Mouse (Mus musculus): ENCODE data around the gene Cdh5.
"Not testable (repeated sequence)": the region's sequence is repeated elsewhere in the genome, so short reads cannot be mapped to it uniquely, and the experiment has no call there.

Gene Cdh5

DNA sequence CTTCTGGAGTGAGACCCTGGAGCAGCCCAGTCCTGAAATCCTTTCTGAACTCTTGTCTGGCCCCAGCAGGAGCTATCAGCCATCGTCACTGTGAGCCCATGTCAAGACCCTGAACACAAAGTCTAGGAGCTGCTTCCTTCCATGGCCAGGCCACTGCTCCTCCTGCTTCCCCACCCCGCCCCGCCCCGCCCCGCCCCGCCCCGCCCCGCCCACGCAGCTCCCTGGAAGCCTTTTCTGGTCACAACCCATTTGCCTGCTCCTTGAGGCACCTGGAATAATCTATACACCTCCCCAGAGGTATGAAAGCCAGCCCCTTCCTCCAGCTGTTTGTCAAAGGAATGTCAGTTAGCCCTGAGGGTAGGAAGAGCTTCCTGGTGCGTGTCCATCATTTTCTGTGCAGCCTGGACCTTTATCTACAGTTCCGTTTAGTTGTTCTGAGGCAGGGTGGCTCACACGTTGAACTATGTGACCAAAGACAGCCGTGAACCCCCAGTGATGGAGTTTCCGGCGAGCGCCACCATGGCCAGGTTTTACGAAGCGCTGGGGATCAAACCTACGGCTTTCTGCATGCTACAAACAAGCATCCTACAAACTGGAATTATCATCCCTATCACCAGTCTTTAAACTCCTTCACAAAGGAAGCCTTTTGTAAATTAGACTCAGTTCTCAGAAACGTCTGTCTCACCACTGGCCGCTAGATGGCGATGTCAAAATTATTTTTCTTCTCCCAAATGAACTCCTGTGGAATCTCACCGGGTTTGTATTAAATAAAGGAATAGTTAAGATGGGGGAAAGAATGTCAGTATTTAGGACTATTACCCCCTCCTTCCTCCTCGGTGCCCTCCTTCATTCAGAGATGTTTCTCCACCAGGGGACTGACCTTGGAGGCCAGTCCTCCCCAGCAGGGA lies 10.2 kb upstream of the Cdh5 start:
- in situ Hi-C loops (cut with MboI, MseI) = not testable (repeated sequence)

DNA sequence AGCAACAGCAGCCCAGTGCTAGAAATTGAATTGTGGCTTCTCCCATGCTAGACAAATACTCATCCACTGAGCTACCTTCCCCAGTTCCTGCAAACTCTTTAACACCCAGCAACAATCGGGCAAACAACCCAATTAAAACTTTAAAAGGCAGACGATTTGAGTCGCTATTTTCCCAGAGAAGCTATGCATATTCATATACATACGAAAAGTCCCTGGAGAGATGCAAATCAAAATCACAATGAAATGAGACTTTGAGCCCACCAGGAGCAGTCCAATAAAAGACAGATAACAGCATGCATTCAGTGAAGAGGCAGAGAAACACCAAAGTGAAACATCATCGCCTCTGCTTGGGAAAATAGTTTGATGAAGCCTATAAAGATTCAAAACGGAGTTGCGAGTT lies 8.1 kb upstream of the Cdh5 start:
- in situ Hi-C loops (cut with MboI, MseI) = no loop called here

DNA sequence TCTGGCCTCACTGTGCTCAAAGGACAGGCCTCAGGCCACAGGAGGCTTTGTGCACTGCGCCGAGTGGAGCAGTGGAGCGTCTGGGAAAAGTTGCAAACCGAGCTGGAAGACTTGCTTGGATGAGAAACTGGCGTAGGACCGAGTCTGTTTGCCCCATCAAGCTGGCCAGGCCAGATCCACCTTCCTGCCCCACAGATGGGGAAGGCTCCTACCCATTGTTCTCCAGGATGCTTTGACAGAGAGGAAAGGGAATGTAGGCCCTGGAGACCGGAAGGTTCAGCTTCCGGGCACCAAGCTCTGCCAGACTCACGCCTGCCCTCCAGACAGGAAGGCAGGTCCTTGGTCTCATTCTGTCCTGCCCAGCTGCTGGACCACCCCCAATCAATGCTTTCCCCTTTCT lies 5.8 kb upstream of the Cdh5 start:
- in situ Hi-C loops (cut with MboI, MseI) = no loop called here

DNA sequence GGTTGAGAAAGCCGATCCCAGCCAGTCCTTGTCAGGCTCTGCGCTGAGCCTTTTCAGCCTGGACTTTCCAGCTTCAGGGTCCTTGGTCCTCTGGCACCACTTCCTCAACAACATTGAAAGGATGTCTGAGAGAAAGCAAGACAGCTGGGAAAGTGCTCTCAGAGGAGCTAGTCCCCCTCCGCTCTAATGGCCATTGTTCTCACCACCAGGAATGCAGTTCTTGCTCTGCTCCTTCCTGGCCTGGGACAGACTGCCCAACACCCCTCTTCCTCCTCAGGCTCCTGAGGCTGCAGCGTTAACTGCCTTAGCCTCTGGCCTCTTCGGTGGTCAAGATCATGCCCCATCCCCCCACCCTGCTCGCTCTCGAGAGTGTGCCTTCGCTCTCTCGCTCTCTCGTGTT lies 4.8 kb upstream of the Cdh5 start:
- in situ Hi-C loops (cut with MboI, MseI) = no loop called here

DNA sequence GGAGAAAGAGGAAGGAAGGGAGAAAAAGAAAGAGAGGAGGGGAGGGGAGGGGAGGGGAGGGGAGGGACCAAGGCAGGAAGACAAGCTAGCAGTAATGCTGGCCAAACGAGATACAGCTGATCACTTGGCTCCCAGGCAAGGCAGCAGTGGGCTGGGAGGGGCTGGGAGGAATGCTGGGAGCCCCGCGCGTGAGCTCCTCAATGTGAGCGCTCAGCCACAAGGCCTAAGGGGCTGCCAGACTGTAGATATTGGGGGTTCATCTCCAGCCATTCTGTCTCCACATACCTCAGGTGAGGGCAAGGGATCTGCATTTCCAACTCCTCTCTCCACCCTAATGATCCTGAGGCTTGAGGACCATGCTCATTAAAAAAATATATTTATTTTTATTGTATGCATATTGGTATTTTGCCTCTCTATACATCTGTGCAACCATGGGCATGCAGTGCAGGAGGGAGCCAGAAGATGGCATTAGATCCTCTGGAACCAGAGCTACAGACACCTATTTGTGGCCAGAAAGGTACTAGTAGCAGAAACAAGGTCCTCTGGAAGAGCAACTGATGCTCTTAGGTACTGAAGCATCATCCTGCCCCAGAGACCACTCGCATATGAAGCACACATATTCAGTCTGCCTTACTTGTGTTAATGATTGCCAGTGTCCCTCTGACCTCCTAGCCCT lies 2.6 kb upstream of the Cdh5 start:
- in situ Hi-C loops (cut with MboI, MseI) = no loop called here

DNA sequence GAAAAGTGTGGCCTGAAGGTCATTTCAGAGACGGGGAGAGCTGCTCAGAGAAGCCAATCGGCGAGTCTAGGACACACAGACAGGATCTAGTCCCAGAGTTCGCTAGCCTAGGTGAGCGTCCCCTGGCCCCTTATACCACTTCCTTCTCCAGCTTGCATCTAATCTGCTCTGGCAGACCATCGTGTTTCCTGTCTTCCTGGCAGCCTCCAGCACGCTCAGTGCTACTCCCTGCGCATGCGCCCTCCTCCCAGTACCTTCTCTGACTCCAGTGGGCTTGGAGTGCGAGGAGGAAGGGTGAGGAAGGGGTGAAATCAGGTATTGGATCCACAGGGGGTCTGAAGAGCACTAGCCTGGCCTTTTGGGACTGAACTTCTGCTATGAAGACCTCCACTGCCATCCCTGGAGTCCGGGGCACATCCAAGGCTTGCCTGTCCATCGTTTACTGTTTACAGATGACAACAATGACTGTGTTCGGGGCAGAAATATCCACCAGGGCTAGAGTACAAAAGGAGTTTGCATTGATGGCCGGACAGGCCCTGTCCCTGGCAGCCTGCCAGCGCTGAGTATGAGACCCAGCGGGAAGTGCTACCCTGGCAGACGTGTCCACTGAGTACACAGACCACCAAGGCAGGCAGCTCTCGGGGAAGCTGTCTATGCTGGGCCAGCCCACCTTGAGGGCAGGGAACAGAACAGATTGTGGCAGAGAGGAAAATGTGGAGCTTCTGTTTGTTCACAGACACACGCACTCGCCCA lies 1.9 kb upstream of the Cdh5 start:
- in situ Hi-C loops (cut with MboI, MseI) = no loop called here

DNA sequence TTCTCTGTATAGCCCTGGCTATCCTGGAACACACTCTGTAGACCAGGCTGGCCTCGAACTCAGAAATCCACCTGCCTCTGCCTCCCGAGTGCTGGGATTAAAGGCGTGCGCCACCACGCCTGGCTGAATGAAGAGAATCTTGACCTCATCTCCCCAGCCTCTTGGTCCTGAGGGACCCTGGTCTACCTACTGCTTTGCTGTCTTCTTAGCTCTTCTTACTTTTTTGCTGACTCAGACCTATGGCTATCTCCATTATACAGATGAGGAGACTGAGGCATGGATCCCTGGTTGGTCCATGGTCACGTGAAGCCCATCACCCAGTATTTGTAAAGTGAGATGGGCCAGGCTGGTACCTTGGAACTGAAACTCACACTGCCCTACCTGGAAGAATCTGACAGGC lies 701 bp upstream of the Cdh5 start:
- in situ Hi-C loops (cut with MboI, MseI) = not testable (repeated sequence)

DNA sequence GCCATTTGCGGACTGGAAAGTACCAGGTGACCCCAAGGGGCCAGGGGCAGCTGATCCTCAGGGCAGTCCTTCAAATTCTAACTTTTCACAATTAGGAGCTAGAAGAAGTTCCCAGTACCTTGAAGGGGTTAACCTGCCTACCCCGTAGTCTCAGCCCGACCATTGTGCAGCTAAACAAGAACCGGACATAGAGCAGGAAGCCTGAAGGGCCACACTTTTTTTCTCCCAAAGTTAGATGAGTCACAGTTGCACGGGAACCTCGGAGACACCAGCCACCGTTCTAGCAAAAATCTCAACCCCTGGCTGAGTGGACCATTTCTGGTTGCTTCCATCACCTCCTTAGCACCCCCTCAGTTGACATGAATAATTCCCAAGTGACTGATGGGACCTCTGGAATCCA lies 2.0 kb downstream of the Cdh5 start:
- in situ Hi-C loops (cut with MboI, MseI) = no loop called here

- in situ Hi-C loops (cut with MboI, MseI) = no loop called here
Observed at GRCm38 (mm10) chr8:104105768-104106167, 4.3 kb downstream of the Cdh5 start.

DNA sequence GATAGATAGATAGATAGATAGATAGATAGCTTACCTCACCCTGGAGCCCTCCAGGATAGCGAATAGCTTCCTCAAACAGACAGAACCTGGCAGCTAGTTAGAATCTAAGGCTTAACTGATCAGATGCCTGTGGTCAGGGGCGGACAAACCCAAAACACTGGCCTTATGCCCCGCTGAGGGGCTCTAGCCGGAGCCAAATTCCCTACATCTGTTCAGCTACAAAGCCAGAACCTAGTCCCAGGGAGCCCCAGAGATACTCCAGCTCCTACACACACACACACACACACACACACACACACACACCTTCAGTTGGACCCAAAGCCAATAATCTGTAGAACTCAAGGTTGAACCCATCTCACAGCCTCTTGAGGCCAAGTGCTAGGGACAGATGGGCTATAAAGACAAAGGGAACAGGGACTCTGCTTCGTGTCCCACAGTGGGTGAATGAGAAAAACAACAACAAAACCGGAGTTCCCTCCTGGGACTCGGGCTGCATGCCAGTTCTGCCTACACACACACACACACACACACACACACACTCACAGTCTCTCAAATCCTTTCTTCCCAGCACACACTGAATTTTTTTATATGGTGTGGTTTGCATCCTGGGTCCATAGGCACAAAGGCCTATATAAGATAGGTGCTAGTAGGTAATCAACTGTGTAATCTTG lies 5.0 kb downstream of the Cdh5 start:
- in situ Hi-C loops (cut with MboI, MseI) = no loop called here

GRCm38 (mm10) chr8:104107111-104107510 lies 5.7 kb downstream of the Cdh5 start:
- in situ Hi-C loops (cut with MboI, MseI) = no loop called here

DNA sequence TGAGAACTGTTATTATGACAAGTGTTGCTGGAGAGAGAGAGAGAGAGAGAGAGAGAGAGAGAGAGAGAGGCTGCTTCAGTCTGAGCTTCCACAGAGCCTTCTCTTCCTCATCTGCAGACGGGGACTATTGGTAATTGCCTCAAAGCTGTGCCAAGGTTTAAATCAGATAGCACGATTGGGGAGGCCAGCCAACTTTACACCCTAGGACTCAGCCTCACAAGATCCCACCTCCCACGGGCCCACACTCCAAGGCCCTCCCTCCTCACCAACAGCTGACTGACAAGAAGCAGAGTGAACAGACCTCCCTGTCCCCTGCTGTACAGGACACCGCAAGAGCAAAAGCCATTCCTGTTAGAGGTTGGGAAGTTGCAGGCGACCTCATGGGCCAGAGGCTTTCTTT lies 6.6 kb downstream of the Cdh5 start:
- in situ Hi-C loops (cut with MboI, MseI) = no loop called here

GRCm38 (mm10) chr8:104110498-104111134 lies 9.2 kb downstream of the Cdh5 start:
- in situ Hi-C loops (cut with MboI, MseI) = no loop called here

DNA sequence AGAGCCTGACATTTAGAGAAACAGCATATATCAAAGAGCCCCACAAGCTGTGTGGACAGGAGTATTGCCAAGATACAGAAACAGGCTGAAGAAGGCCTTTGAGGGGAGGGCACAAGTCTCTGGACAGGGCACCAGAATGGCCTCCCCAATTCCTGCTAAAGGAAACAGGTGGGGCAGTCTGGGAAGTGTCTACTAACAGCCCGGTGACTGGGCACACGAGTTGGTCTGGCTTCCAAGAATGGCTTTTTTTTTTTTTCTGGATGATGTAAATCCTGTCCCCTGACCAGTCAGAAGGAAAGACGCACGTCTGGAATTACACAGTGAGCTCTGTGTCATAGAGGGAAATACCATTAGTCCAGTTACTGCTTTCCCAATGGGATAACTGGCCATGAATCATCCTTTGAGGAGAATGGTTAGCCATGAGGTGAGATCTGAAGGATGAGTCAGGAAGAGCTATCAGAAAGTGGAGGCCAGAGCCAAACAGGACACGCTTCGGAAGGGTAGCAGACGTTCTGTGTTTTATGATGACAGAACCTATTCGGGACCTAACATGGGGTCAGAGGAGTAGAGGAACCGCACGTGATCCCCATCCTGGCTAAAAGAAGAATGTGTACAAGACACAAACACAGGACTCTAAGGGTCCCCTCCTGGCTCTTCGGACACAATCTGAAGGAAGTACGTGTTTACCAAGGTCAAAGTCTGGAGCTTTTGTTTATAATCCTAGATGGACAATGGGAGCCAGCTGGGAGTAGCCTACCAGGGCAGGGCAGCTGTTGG lies 20.4 kb downstream of the Cdh5 start:
- in situ Hi-C loops (cut with MboI, MseI) = no loop called here

GRCm38 (mm10) chr8:104123080-104123657 lies 21.7 kb downstream of the Cdh5 start:
- in situ Hi-C loops (cut with MboI, MseI) = no loop called here

DNA sequence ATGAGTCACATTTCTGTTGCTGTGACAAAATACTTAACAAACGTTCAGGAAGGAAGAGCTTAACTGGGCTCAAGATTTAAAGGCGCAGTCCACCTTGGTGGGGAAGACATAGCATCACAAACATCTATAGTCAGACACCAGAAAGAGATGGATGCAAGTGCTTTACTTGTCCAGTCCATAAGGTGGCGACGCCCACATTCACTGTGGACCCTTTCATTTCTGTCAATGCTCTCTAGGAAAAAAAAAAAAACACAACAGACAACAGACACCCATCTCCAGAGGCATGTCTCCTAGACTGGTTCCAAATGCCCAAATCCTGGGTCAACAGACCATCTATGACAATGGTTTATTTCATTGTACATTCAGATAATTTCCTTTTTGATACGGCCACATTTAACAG lies 23.1 kb downstream of the Cdh5 start:
- in situ Hi-C loops (cut with MboI, MseI) = no loop called here

DNA sequence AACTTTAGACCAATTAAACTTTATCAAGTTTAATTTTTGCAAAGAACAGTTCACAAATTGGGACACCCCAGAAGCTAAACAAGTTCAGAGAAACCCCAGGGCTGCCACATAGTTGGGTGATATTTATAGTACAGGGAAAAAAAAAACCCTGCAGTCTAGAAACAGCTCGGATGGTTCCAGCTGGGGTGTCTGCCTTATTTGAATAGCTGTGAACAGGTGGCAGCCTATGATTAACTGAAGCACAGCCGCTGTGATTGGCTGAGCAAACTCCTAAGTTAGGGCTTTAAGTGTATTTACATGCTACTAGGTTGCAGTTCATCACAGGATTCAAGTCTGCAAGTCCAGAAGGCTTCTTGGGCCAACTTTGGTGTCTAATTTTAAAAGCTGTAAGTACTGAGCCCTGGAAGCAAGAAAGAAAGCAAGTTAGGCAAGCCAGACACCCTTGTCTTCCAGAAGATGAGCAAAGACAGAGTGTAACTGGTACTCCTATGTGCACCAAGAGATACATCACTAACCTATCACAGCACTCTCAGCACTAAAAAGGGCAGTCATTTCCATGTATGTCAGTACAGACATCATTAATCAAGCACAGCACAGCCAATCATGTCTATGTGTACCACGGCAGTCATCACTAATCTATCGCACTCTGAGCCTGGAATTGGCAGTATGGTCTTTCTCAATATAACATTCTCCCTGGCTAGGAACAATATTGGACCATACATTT lies 25.9 kb downstream of the Cdh5 start:
- in situ Hi-C loops (cut with MboI, MseI) = no loop called here

- in situ Hi-C loops (cut with MboI, MseI) = no loop called here
Observed at GRCm38 (mm10) chr8:104130916-104131315, 29.5 kb downstream of the Cdh5 start.

DNA sequence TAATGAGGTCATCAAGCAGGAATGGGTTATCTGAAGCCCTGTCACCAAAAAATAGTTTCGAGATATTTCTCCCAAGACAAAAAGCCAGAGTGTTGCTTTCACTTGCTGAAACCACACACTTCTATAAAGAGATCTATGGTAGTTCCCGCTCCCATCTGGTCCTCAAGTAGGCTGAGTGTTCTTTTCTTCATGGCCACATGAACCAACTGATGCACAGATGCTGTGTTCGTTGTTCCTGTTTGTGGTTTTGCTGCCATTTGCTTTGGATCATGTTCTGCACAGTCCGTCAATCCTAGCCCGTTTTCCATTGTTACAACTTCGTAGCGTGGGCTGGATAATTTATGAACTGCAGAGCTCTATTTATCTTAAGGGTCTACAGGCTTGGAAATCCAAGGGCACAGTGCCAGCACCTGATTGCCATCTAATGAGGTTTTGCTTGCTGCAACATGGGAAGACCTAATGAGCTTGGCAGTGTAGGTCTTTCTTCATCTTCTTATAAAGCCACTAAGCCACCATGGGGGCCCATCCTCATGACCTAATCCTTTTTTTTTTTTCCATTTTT lies 30.1 kb downstream of the Cdh5 start:
- in situ Hi-C loops (cut with MboI, MseI) = no loop called here

All from T-helper 1 cell (primary cell).